Mouse (Mus musculus) adrenal gland, adult 2 months (tissue): ENCODE data around the gene Tomm40. TPM values are rescaled to one million over a fixed set of nuclear protein-coding genes. Genes with fewer than 3 reads are reported as not detected.
A peak's percentile ranks its signal among the peaks of the same experiment; 100 is the strongest.

Experiments used
- DNase-seq: peaks from one replicate; pipeline ENCODE4 v3.0.0; 2021
- polyA plus RNA-seq: library from polyadenylated mRNA; depleted of rRNA; stranded (reverse); fragments of >200 nt; gene quantifications from 2 replicates; pipeline ENCODE4 v1.2.3, GENCODE M21; 2012
- total RNA-seq, 2 experiments: library from RNA; stranded (reverse); gene quantifications; 2 replicates each; pipeline ENCODE4 v1.2.3; 2021

The Tomm40 gene
- total and polyA plus RNA-seq, 3 experiments: 115 to 165 (median 143) TPM

- no peak for DNase-seq
These were observed 10.0 kb downstream of the Tomm40 start for GRCm38 (mm10) chr7:19705271-19705670.

- no peak for DNase-seq
These were observed 10.8 kb downstream of the Tomm40 start for GRCm38 (mm10) chr7:19704475-19704874.

GRCm38 (mm10) chr7:19702859-19703555 lies 12.2 kb downstream of the Tomm40 start:
- DNase-seq: no peak

GRCm38 (mm10) chr7:19701069-19701761 lies 14.0 kb downstream of the Tomm40 start:
- peak; percentile 82 for DNase-seq

GRCm38 (mm10) chr7:19700299-19701068 lies 14.8 kb downstream of the Tomm40 start:
- DNase-seq: no peak

GRCm38 (mm10) chr7:19699827-19700148 lies 15.4 kb downstream of the Tomm40 start:
- DNase-seq: no peak

- peak; percentile 82 for DNase-seq
These were observed 16.1 kb downstream of the Tomm40 start, which contains the start of gene Apoe for GRCm38 (mm10) chr7:19698907-19699826. Apoe (minus strand) TSS chr7:19699188.

GRCm38 (mm10) chr7:19697949-19698906 lies 17.0 kb downstream of the Tomm40 start:
- no peak for DNase-seq

GRCm38 (mm10) chr7:19696336-19696873 lies 18.8 kb downstream of the Tomm40 start:
- no peak for DNase-seq

- DNase-seq: no peak
These were observed 19.4 kb downstream of the Tomm40 start for GRCm38 (mm10) chr7:19695881-19696280.

- no peak for DNase-seq
These were observed 20.0 kb downstream of the Tomm40 start for GRCm38 (mm10) chr7:19695213-19695594.

GRCm38 (mm10) chr7:19694336-19695212 lies 20.7 kb downstream of the Tomm40 start:
- peak; percentile 58 for DNase-seq

GRCm38 (mm10) chr7:19693421-19693820 lies 21.8 kb downstream of the Tomm40 start:
- DNase-seq: peak; percentile 85

GRCm38 (mm10) chr7:19691873-19692865 lies 23.1 kb downstream of the Tomm40 start, which contains the start of gene Apoc1:
Apoc1 (minus strand) TSS chr7:19692660.
- DNase-seq: peak; percentile 69

- no peak for DNase-seq
These were observed 23.8 kb downstream of the Tomm40 start for GRCm38 (mm10) chr7:19691434-19691833.

GRCm38 (mm10) chr7:19690845-19691244 lies 24.4 kb downstream of the Tomm40 start:
- DNase-seq: no peak

GRCm38 (mm10) chr7:19688611-19689010 lies 26.6 kb downstream of the Tomm40 start:
- no peak for DNase-seq

GRCm38 (mm10) chr7:19688101-19688500 lies 27.1 kb downstream of the Tomm40 start:
- no peak for DNase-seq
